Mouse (Mus musculus) monocyte, adult 5-6 weeks (primary cell): ENCODE data around the gene Vat1. TPM values are rescaled to one million over a fixed set of nuclear protein-coding genes. Genes with fewer than 3 reads are reported as not detected.
"Not testable (repeated sequence)": the region's sequence is repeated elsewhere in the genome, so short reads cannot be mapped to it uniquely, and the experiment has no call there.

Experiments used
- ATAC-seq: fragments of 153-309, 156-312 bp; replicated peaks from 2 replicates; pipeline ENCODE4 v1.8.0; 2017; ENCODE audit warnings: mild to moderate bottlenecking; ENCODE audit not compliant: low TSS enrichment, insufficient number of reproducible peaks, severe bottlenecking, poor library complexity, low FRiP score
- total RNA-seq: library from RNA; stranded (forward); fragments of 200-1000, 200-491, 200-594 nt; gene quantifications from 3 replicates; pipeline ENCODE4 v1.2.3, GENCODE M21; 2017

The Vat1 gene
- total RNA-seq = 13.9 to 14.1 TPM (median 13.9 TPM) in 3 replicates

GRCm38 (mm10) chr11:101465869-101466551 lies at the start of gene Vat1:
Gene Vat1 (minus strand): TSS chr11:101466230.
- ATAC-seq = peak; percentile 49; the same call in 1 of the 2 replicates

- ATAC-seq = no peak
Observed at GRCm38 (mm10) chr11:101507090-101507489, 41.1 kb upstream of the Vat1 start.

- ATAC-seq = no peak
Observed at GRCm38 (mm10) chr11:101506269-101506780, 40.3 kb upstream of the Vat1 start.

GRCm38 (mm10) chr11:101486126-101486525 lies 20.1 kb upstream of the Vat1 start:
- no peak for ATAC-seq

GRCm38 (mm10) chr11:101485509-101486028 lies 19.5 kb upstream of the Vat1 start:
- ATAC-seq = no peak

- no peak for ATAC-seq
Observed at GRCm38 (mm10) chr11:101484814-101485213, 18.8 kb upstream of the Vat1 start.

GRCm38 (mm10) chr11:101484245-101484644 lies 18.2 kb upstream of the Vat1 start:
- ATAC-seq = no peak

GRCm38 (mm10) chr11:101483804-101484203 lies 17.8 kb upstream of the Vat1 start:
- no peak for ATAC-seq

GRCm38 (mm10) chr11:101480912-101481311 lies 14.9 kb upstream of the Vat1 start:
- no peak for ATAC-seq

GRCm38 (mm10) chr11:101479171-101479635 lies 13.2 kb upstream of the Vat1 start:
- ATAC-seq = no peak

GRCm38 (mm10) chr11:101477552-101478211 lies 11.7 kb upstream of the Vat1 start:
- no peak for ATAC-seq

- ATAC-seq = no peak
Observed at GRCm38 (mm10) chr11:101477194-101477551, 11.1 kb upstream of the Vat1 start.

- ATAC-seq = not testable (repeated sequence)
Observed at GRCm38 (mm10) chr11:101476361-101476760, 10.3 kb upstream of the Vat1 start.

GRCm38 (mm10) chr11:101474298-101474697 lies 8.3 kb upstream of the Vat1 start:
- ATAC-seq = no peak

GRCm38 (mm10) chr11:101473686-101474085 lies 7.7 kb upstream of the Vat1 start:
- not testable (repeated sequence) for ATAC-seq

GRCm38 (mm10) chr11:101472336-101472735 lies 6.3 kb upstream of the Vat1 start:
- no peak for ATAC-seq

- ATAC-seq = no peak
Observed at GRCm38 (mm10) chr11:101471926-101472325, 5.9 kb upstream of the Vat1 start.

- no peak for ATAC-seq
Observed at GRCm38 (mm10) chr11:101470206-101470605, 4.2 kb upstream of the Vat1 start.

- no peak for ATAC-seq
Observed at GRCm38 (mm10) chr11:101469155-101469554, 3.1 kb upstream of the Vat1 start.

- no peak for ATAC-seq
Observed at GRCm38 (mm10) chr11:101468731-101469130, 2.7 kb upstream of the Vat1 start.
